Mouse (Mus musculus) brain, embryonic 14.5 days (tissue): ENCODE data around the gene Tmem151a.
"Not testable (repeated sequence)": the region's sequence is repeated elsewhere in the genome, so short reads cannot be mapped to it uniquely, and the experiment has no call there.

Source experiments
- CTCF ChIP-seq: fragments of 200-500 bp; IDR thresholded peaks from 2 replicates; pipeline ENCODE4 v1.5.1; 2012; ENCODE audit warnings: inconsistent platforms, mild to moderate bottlenecking, moderate library complexity, borderline replicate concordance; ENCODE audit not compliant: insufficient read depth, insufficient read length; ENCODE audit errors: extremely low read depth
- POLR2A ChIP-seq: fragments of 200-500 bp; IDR thresholded peaks from 2 replicates; pipeline ENCODE4 v1.6.1; 2012; ENCODE audit warnings: mild to moderate bottlenecking, inconsistent platforms, borderline replicate concordance; ENCODE audit not compliant: poor library complexity, insufficient read depth, insufficient read length, severe bottlenecking; ENCODE audit errors: extremely low read depth

DNA sequence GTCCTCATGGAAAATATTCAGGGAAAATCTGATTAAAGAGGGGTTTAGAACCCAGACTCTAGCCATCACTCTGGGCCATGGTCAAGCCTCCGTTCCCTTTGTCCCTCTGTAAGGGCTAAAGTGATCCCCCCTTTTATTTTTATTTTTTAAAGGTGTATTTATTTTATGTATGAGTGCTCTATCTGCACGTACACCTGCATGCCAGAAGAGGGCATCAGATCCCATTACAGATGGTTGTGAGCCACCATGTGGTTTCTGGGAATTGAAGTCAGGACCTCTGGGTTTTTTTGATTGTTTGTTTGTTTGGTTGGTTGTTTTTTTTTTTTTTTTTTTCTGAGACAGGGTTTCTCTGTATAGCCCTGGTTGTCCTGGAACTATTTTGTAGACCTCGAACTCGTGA, 1.2 kb upstream of the Tmem151a start:
- not testable (repeated sequence) for TF ChIP-seq CTCF, POLR2A
